Mouse (Mus musculus) myocyte (in vitro differentiated cells): ENCODE results near the gene Dnajc14.

Source experiments
- CEBPB ChIP-seq: IDR thresholded peaks from 2 replicates; pipeline ENCODE4 v1.6.1; 2011; ENCODE audit warnings: mild to moderate bottlenecking, moderate library complexity; ENCODE audit not compliant: poor library complexity, insufficient read depth, severe bottlenecking
- POLR2A ChIP-seq: IDR thresholded peaks from one replicate; pipeline ENCODE4 v1.6.1; 2011; ENCODE audit warnings: low read depth, mild to moderate bottlenecking, control low read depth, moderate library complexity; ENCODE audit not compliant: insufficient read length

DNA sequence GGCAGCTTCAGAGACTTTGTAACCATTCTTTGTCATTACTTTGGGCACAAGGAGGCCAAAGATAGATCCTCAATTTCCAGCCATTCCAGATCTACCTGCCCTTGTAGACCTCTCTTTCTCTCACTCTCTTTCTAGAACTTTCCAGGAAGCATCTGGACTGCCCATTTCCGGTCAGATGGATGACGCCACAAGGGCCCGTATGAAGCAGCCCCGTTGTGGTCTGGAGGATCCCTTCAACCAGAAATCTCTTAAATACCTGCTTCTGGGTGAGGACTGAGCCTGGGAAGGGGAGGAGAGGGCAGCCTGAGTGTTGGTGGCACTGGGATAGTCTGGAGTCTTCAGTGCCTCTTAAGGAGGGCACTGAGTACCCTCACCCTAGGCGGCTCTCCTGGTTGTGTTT is 9.5 kb upstream of the Dnajc14 start:
- TF ChIP-seq CEBPB: no peak
- TF ChIP-seq POLR2A: no peak
